Mouse (Mus musculus): ENCODE results near the gene Rnaseh2c. TPM values are rescaled to one million over a fixed set of nuclear protein-coding genes. Genes with fewer than 3 reads are reported as not detected.

Gene Rnaseh2c
- polyA plus RNA-seq, 1 experiment, result 77.8 TPM

DNA sequence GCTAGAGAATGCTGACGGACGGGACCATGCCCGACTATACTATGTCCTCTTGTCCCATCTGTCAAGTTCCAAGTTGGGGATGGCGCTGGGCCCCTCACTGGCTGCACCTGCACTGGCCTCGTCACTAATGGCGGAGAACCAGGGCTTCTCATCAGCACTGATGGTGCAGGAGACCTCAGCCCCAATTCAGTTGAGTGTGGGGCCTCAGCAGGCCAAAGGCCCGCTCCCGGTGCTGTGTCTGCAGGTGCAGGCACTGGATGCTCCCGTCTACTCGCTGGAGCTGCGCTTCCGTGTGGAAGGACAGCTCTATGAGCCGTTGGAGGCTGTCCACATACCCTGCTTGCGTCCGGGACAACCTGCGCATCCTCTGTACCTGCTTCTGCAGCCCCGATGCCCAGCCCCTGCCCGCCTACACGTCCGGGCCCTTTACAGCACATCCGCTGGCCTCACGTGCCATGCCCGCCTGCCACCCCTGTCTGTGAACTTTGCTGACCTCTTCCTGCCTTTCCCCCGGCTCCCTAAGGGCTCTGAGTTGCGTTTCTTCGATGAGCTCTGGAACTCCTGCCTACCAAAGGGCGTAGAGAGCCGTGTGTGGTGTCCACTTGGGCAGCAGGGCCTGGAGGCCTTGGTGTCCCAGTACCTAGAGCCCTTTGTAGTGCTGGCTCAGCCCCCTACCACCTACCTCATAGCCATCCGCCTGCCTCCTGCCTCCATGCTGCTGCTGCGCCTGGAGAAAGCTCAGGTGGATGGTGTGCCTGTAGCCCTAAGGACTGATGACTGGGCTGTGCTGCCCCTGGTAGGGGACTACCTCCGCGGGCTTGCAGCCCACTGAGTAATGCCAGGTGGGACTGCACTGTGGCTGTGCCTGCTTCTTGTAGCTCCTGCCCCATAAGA lies 31.1 kb upstream of the Rnaseh2c start:
- Histone ChIP-seq H3K4me3 (ENCODE audit: insufficient read depth, poor library complexity, severe bottlenecking) (no peak overlapping the region), H3K79me3 (ENCODE audit: low read depth) (no peaks in the 10 kb centered on the region), H3K36me3 (ENCODE audit: control insufficient read depth, insufficient read depth) (peaks cover 4% of the 10 kb centered on the region), H3ac (ENCODE audit: control insufficient read depth, insufficient read length, low read depth) (no peak overlapping the region), H3K27me3 (ENCODE audit: control insufficient read depth, insufficient read depth, insufficient read length) (no peaks in the 10 kb centered on the region), H3K79me2 (ENCODE audit: control insufficient read depth, insufficient read depth) (no peaks in the 10 kb centered on the region)
- no peak for TF ChIP-seq MYOG (IDR thresholded peaks at IDR 0.05; ENCODE audit: control insufficient read depth, extremely low read depth, insufficient read length)
- TF ChIP-seq MAX (IDR thresholded peaks at IDR 0.05), result no peak
- no peak for TF ChIP-seq USF1 (IDR thresholded peaks at IDR 0.05; ENCODE audit: low read depth)
- no peak for TF ChIP-seq FOSL1 (IDR thresholded peaks at IDR 0.05; ENCODE audit: insufficient read depth, low read length, poor library complexity, severe bottlenecking)

DNA sequence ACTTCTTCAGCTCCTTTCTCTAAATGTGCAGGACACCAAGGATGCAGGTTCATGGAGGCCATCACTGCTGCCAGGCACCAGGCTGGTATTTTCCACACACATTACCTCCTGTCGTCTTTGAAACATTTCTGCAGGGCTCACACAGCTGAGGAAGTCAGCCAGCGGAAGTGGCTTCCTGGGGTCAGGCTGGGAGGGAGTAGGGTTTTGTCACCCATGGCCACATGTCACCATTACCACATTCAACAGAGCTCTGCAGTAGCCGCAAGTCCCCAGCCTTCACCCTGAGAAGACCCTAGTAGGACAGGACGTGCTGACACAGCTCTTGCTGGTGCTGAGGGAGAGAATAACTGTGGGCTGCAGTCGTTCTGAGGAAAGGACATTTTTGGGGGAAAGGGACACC lies 29.8 kb upstream of the Rnaseh2c start:
- Histone ChIP-seq H3K27me3 (ENCODE audit: control insufficient read depth, insufficient read depth, insufficient read length) (no peaks in the 10 kb centered on the region), H3K4me3 (ENCODE audit: insufficient read depth, poor library complexity, severe bottlenecking) (no peak overlapping the region), H3K79me2 (ENCODE audit: control insufficient read depth, insufficient read depth) (no peaks in the 10 kb centered on the region), H3K79me3 (ENCODE audit: low read depth) (no peaks in the 10 kb centered on the region), H3K36me3 (ENCODE audit: control insufficient read depth, insufficient read depth) (peaks cover 4% of the 10 kb centered on the region), H3ac (ENCODE audit: control insufficient read depth, insufficient read length, low read depth) (no peak overlapping the region)
- TF ChIP-seq CTCF (IDR thresholded peaks at IDR 0.05; ENCODE audit: control insufficient read depth, insufficient read depth, insufficient read length) (no peak), MAX (IDR thresholded peaks at IDR 0.05) (no peak), FOSL1 (IDR thresholded peaks at IDR 0.05; ENCODE audit: insufficient read depth, low read length, poor library complexity, severe bottlenecking) (no peak), MYOD1 (IDR thresholded peaks at IDR 0.05; ENCODE audit: control insufficient read depth, insufficient read length, low read depth) (no peak), USF1 (IDR thresholded peaks at IDR 0.05; ENCODE audit: low read depth) (no peak), MYOG (IDR thresholded peaks at IDR 0.05; ENCODE audit: control insufficient read depth, extremely low read depth, insufficient read length) (no peak), CEBPB (IDR thresholded peaks at IDR 0.05; ENCODE audit: low read depth) (no peak)

DNA sequence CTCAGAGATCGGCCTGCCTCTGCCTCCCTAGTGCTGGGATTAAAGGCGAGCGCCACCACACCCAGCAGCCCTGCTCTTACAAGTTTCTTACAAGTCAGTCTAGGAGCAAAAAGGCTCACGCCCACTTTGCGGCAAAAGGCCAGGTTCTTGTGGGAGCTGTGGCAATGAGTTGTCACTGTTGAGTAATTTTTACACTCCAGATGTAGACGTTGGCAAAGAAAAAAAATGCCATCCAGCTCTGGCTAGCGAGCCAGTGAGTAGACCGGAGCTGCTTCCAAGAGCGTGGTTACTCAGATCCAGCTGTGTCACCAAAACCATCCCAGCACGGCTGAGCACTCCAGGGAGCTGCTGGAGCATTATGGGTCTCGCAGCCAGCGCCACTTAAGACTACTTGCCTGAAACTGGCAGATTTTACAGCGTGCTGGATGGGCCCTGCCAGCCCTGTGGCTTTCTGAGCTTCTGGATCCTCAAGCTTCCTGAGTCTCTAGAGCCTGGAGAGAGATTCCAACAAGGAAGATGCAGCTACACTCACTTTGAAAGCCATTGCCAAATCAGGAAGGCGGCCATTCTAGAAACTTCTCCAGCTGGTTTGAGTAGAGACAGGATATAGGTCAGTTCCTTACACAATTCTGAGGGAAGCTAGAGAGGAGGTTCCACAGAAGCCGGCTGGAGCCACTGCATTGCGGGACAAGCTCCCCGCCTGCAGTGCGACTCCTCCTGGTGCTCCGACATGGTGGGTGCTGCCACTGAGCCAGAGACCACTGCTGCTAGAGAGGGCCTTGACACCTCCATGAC lies 29.1 kb upstream of the Rnaseh2c start:
- Histone ChIP-seq H3K79me2 (ENCODE audit: control insufficient read depth, insufficient read depth) (no peaks in the 10 kb centered on the region), H3K27me3 (ENCODE audit: control insufficient read depth, insufficient read depth, insufficient read length) (no peaks in the 10 kb centered on the region), H3K79me3 (ENCODE audit: low read depth) (no peaks in the 10 kb centered on the region), H3ac (ENCODE audit: control insufficient read depth, insufficient read length, low read depth) (peak overlapping the region; percentile 24), H3K4me3 (ENCODE audit: insufficient read depth, poor library complexity, severe bottlenecking) (no peak overlapping the region), H3K36me3 (ENCODE audit: control insufficient read depth, insufficient read depth) (peaks cover 4% of the 10 kb centered on the region)
- peak; percentile 31 for TF ChIP-seq MYOD1 (IDR thresholded peaks at IDR 0.05; ENCODE audit: control insufficient read depth, insufficient read length, low read depth)
- no peak for TF ChIP-seq CTCF (IDR thresholded peaks at IDR 0.05; ENCODE audit: control insufficient read depth, insufficient read depth, insufficient read length)
- TF ChIP-seq MAX (IDR thresholded peaks at IDR 0.05), result peak; percentile 52
- TF ChIP-seq FOSL1 (IDR thresholded peaks at IDR 0.05; ENCODE audit: insufficient read depth, low read length, poor library complexity, severe bottlenecking), result peak; percentile 58
- no peak for TF ChIP-seq USF1 (IDR thresholded peaks at IDR 0.05; ENCODE audit: low read depth)
- TF ChIP-seq CEBPB (IDR thresholded peaks at IDR 0.05; ENCODE audit: low read depth), result peak; percentile 94
- no peak for TF ChIP-seq MYOG (IDR thresholded peaks at IDR 0.05; ENCODE audit: control insufficient read depth, extremely low read depth, insufficient read length)

DNA sequence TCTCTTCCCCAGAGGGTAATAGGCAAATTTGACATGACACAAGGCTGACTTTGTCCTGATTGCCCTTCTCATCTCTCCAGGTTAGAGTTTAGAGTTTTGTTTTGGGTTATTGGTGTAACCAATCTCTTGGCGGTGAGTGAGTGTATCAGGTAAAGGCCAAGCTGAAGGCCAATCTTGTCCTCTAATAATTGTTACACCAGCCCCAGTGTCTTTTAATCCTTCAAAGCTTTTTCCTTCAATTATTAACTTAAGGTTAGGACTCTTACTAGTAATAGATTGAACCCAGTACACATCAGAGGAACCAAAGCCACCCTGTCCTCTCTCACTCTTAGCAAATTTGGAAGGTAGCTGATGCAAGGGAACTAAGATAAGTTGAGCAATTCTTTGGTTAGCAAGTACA lies 26.3 kb upstream of the Rnaseh2c start:
- H3ac ChIP-seq (ENCODE audit: control insufficient read depth, insufficient read length, low read depth), result no peak overlapping the region
- no peaks in the 10 kb centered on the region for H3K79me3 ChIP-seq (ENCODE audit: low read depth)
- no peaks in the 10 kb centered on the region for H3K79me2 ChIP-seq (ENCODE audit: control insufficient read depth, insufficient read depth)
- H3K36me3 ChIP-seq (ENCODE audit: control insufficient read depth, insufficient read depth), result no peaks in the 10 kb centered on the region
- H3K4me3 ChIP-seq (ENCODE audit: insufficient read depth, poor library complexity, severe bottlenecking), result no peak overlapping the region
- TF ChIP-seq MYOG (IDR thresholded peaks at IDR 0.05; ENCODE audit: control insufficient read depth, extremely low read depth, insufficient read length) (no peak), CTCF (IDR thresholded peaks at IDR 0.05; ENCODE audit: control insufficient read depth, insufficient read depth, insufficient read length) (no peak), MAX (IDR thresholded peaks at IDR 0.05) (no peak), USF1 (IDR thresholded peaks at IDR 0.05; ENCODE audit: low read depth) (no peak), FOSL1 (IDR thresholded peaks at IDR 0.05; ENCODE audit: insufficient read depth, low read length, poor library complexity, severe bottlenecking) (no peak), CEBPB (IDR thresholded peaks at IDR 0.05; ENCODE audit: low read depth) (no peak), MYOD1 (IDR thresholded peaks at IDR 0.05; ENCODE audit: control insufficient read depth, insufficient read length, low read depth) (no peak)
- no peaks in the 10 kb centered on the region for H3K27me3 ChIP-seq (ENCODE audit: control insufficient read depth, insufficient read depth, insufficient read length)

DNA sequence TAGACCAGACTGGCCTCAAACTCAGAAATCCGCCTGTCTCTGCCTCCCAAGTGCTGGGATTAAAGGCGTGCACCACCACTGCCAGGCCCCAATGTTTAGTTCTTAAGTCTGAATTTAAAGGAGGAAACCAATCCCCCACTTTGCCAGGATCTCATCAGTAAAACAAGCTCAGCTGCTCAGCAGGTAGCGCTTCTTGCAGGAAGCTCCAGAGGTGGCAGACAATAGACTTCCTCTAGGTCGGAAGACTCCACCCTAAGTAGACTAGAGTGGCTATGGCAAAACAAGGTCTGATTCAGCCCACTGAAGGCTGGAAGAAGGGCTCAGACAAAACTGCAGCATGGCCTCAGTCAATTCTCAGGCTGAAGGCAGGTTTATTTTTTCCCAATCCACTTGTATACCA lies 21.7 kb upstream of the Rnaseh2c start:
- Histone ChIP-seq H3K36me3 (ENCODE audit: control insufficient read depth, insufficient read depth) (no peaks in the 10 kb centered on the region), H3K79me3 (ENCODE audit: low read depth) (no peaks in the 10 kb centered on the region), H3K27me3 (ENCODE audit: control insufficient read depth, insufficient read depth, insufficient read length) (peaks cover 6% of the 10 kb centered on the region), H3ac (ENCODE audit: control insufficient read depth, insufficient read length, low read depth) (no peak overlapping the region), H3K79me2 (ENCODE audit: control insufficient read depth, insufficient read depth) (no peaks in the 10 kb centered on the region), H3K4me3 (ENCODE audit: insufficient read depth, poor library complexity, severe bottlenecking) (no peak overlapping the region)
- TF ChIP-seq CEBPB (IDR thresholded peaks at IDR 0.05; ENCODE audit: low read depth) (no peak), MYOD1 (IDR thresholded peaks at IDR 0.05; ENCODE audit: control insufficient read depth, insufficient read length, low read depth) (no peak), MAX (IDR thresholded peaks at IDR 0.05) (no peak), USF1 (IDR thresholded peaks at IDR 0.05; ENCODE audit: low read depth) (no peak), MYOG (IDR thresholded peaks at IDR 0.05; ENCODE audit: control insufficient read depth, extremely low read depth, insufficient read length) (no peak), FOSL1 (IDR thresholded peaks at IDR 0.05; ENCODE audit: insufficient read depth, low read length, poor library complexity, severe bottlenecking) (no peak), CTCF (IDR thresholded peaks at IDR 0.05; ENCODE audit: control insufficient read depth, insufficient read depth, insufficient read length) (no peak)

Data from C2C12 (cell line).